Mouse (Mus musculus) erythroblast, embryonic 14.5 days (primary cell): ENCODE data around the gene Dlg2.

Experiments
- GATA1 ChIP-seq: IDR thresholded peaks from 2 replicates; pipeline ENCODE4 v1.6.1; 2012; ENCODE audit warnings: low read length, inconsistent platforms, mixed read lengths
- TAL1 ChIP-seq: IDR thresholded peaks from 3 replicates; pipeline ENCODE4 v1.6.1; 2012; ENCODE audit warnings: low read length, inconsistent platforms, mixed read lengths

DNA sequence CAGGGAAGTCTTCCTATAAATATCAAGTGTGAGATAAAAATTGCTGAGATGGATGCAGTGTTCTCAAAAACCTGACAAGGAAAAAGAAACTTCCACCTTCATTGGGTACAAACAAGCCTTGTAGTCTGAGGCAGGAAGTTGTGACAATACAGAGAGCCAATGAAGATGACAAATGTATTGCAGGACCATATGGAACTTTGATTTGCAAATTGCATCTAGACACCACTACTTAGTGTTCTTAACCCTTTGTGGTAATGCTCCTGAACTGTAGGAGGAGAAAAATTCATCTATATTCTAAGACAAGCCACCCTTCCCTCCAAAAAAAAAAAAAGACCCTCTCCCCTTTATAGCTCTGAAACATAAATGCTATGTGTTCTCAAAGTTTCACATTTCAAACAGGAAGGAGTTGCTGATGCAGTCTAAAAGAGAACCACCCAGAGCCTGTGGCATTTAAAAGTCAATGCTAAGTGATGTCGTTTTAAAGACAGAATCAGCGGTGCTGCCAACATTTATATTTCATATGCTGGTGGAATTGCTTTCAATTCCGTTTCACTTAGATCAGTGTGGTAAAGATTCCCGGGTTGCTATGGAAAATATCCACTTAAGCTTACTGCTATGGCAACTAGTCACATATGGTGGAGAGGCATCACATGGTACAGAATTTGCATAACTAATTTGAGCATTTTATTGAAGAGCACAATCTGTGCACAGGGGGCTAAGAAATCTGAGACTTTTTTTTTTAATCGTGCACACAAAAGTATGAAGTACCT lies 731.8 kb downstream of the Dlg2 start:
- TF ChIP-seq TAL1 = no peak
- no peak for TF ChIP-seq GATA1
